Mouse (Mus musculus) spleen, adult 2 months (tissue): ENCODE measurements around the gene Etv6.

Experiments
- CTCF ChIP-seq: fragments of 200-500 bp; IDR thresholded peaks from 2 replicates; pipeline ENCODE4 v1.5.1; 2011; ENCODE audit warnings: mild to moderate bottlenecking, inconsistent platforms; ENCODE audit not compliant: insufficient read depth, insufficient read length, insufficient replicate concordance; ENCODE audit errors: extremely low read depth
- POLR2A ChIP-seq: fragments of 200-500 bp; IDR thresholded peaks from 2 replicates; pipeline ENCODE4 v1.6.1; 2011; ENCODE audit warnings: low read depth, low read length, inconsistent platforms

- TF ChIP-seq POLR2A (no peak), CTCF (no peak)
Measured at GRCm38 (mm10) chr6:134168799-134169198, 133.3 kb downstream of the Etv6 start.
